Mouse (Mus musculus): Measurements from ENCODE around the gene Brdt.

The Brdt gene

DNA sequence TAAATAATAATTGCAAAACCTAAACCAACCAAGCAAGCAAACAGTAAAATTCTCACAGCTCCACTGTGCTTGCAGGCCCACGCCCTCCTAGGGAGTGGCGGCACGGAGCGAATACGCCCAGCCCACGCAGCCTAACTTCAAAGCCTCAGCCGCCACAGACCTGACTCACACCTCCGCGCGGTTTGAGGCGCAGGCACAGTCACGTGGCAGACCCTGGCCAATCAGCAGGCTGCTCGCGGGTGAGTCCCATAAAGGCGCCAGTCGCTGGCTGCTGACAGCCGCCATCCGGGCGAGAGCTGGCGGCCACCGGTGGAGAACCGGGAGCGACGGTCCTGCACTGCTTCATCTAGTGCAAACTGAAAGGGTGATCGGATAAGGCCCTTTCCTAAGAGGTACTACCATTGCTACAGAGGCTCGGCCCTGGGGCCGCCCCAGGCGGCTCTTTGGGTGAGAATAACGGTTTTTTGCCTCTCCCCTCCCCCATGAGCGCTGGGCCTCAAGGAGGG, at the start of gene Brdt:
Gene Brdt, plus strand, starts transcription at position 244 of the 506 bp plus-strand sequence.
- DNase-seq (ENCODE audit: extremely low spot score, low spot score) = no peak

DNA sequence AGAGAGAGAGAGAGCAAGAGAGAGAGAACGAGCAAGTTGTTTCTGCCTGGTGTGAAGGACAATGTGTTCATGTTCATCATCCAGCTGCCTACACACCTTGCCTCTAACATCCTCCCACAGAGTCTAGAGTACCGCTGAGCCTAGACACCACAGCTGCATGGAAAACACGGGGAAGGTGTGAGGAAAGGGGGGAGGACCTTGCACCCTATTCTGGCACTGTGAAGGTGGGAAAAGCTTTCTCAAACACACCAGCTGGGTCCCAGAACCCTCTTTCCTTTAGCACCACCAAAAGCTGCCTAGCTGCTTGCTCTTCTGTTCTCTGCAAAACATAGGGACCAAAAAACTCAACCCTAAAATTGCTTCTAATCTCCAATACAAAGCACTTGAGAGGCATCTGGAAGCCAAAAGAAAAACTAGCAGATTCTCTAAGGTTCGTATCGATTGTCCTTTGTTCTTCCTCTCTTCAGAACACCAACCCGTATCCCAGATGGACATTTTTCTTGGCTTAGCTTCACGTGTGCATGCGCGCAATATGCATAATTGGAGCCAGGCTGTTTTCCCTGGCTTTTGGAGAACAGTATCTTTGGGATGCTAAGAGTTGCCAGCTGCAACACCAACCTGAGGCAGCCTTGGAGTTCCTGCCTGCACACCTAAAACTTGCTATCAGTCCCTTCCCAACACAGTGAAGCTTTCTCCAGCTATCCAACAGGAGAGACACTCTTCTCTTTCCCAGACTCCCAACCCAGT, 48.2 kb upstream of the Brdt start:
- no peak for DNase-seq (ENCODE audit: extremely low spot score, low spot score)

DNA sequence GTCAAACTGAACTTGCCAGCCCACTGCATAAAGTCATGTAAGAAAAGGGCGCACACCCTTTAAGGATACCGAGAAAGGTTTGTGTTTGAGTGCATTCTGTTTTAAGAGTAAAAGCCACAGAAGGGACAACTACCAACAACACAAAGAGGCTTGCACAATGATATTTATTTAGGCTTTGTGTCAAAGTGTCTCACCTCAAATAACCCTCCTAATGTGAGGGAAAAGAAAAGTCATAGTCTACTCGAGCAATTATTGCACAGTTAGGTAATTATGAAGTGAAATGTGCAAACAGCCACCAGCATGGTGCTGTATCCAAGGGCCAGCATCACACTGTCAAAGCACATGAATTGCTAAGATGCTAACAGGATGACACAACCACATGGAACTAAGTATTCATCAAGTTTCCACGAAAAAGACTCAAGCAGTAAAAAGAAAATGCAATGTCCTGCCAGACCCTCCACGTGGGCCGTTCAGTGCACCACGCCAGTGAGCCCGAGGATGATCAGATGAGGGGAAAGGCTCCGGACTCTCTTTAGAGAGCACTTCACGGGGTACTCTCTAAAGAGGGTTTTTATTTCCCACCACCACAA, 46.9 kb upstream of the Brdt start:
- no peak for DNase-seq (ENCODE audit: extremely low spot score, low spot score)

DNA sequence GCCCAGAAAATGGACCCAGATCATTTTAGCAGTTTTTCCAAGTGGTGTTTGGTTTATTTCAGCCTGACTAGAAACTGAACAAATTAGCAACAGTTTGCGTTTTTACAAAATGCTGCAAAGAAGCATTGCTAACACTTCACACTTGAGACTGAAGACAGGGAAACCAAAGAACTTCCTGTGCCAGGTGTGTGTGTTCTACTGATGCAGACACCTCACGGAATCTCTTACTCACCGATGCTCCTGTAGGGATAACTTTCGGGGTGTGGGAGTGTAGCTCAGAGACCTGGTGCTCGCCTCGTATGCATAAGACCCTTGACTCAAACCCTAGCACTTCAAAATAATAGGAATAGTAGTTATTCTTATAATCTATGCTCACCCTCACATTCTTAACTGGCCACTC, 45.4 kb upstream of the Brdt start:
- no peak for DNase-seq (ENCODE audit: extremely low spot score, low spot score)

DNA sequence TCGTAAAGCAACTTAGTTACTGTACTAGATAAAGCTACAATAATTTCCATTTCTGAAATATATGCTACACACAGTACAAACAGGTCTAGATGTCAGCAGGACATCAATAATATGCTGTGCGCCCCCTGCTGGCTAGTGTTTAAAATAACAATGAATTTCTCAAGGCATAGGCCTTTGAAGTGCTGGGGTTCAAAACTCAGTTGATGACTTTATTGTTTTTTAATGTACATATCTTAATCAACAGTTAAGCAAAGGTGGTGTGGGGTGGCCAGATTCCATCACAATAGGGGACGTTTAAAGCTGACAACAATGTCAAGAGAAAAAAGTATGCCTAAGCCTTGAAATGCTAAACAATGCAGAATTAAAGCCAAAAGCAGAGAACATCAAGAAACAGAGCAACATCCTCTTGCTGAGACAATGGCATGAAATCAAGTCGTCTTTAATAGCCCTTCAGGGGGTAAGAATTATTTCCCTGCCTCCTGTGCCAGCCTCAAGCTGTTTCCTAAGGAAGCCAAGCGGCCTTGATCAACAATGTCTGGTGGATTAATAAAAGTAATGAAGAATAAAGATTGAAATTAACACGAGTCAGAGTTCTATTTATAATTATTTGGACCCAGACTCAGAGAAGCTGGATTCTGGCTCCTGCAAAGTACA, 43.6 kb upstream of the Brdt start:
- peak; percentile 63 for DNase-seq (ENCODE audit: extremely low spot score, low spot score)

DNA sequence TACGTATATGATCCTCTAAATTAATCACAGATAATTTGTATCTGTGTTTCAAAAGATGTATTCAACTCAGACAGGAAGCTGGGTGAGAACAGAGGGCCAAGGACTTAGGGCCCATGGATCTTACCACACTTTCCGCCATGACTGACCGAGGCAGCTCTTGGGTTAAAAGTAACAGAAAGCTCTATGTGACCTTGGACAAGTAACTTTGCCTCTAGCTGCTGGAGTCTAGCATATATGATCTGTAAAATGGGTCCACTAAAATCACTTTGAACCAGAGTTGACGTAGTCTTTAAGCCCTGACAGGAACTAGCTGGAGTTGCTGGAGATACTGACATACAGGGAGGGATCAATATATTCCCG, 43.1 kb upstream of the Brdt start:
- DNase-seq (ENCODE audit: extremely low spot score, low spot score) = no peak

DNA sequence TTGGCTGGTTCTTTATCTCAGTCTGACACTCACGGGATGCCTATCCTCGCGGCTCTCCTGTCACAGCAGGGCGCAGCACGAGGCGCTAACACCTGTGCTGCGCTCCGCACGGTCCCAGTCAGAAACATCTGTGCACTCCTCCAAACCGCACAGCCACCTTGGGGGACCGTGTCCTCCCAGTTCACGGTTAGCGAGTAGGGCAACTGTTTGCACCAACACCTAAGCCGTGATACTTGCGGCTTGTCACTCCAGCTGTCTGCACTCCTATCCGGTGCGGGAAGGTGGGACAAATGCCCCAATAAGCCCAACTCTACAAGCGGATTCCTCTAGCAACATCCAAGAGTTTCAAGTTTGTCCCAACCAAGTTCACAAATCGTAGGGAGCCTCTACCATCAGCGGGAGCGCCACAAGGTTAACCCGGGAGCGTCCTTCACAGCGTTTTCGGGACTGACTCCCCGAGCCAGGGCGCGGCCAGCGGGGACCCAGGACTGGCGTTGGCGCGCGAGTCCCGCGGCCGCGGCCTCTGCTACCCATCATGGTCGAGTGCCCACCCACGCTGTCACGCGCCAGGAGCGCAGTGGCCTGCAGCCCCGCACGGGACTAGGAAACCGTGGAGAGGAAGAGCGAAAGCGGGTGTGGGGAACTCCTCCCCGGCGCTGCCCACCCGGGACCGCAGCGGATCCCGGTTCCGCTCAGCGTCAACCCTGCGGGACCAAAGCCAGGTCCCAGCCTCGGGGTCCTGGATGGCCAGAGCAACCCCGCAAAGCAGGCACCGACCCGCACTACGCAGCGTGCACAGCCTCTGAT, 42.3 kb upstream of the Brdt start:
- peak; percentile 68 for DNase-seq (ENCODE audit: extremely low spot score, low spot score)

DNA sequence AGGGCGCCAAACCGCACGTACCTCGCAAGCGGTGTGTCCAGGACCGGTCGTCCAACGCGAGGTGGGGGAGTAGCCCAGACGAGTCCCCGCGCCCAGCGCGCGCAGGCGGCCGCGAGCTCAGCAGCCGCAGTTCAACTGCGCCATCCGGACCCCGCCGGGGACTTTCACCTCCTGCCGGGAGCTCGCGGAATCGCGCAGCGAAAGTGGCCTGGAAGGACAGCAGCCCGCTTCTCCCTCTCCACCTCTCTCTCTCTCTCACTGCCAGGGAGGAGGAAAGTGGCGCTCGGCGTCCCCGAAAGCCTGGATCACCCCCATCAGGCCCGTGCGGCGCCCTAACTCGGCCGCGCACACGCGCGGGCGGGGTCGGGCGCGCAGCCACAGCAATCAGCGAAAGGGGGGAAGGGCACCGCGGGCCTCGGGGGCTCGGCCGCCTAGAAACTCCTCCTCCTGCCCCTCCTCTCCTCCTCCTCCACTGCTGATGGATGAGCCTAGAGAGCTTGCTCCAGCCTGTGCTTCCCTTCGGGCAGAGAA, 41.7 kb upstream of the Brdt start, which contains the start of gene Tgfbr3:
Gene Tgfbr3, minus strand, starts transcription at position 396 of the 531 bp plus-strand sequence.
- peak; percentile 90 for DNase-seq (ENCODE audit: extremely low spot score, low spot score)

DNA sequence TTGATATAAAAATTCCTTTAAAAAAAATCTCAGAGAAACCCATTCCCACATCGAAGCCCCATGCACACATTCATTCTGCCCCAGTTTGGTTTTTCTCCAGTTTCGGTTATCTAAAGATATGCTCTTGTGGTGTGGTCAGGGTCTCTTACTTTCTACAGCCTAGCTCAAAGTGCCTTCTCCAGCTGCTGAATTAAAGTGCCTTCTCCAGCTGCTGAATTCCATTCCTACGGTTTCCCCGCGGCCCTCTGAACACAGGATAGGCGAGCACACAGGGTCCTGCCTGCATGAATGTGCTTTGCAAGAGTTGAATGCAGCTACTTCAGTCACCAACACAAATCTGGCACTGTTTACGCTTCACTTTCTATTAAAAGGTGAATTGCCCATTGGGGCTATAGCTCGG, 41.0 kb upstream of the Brdt start:
- no peak for DNase-seq (ENCODE audit: extremely low spot score, low spot score)

DNA sequence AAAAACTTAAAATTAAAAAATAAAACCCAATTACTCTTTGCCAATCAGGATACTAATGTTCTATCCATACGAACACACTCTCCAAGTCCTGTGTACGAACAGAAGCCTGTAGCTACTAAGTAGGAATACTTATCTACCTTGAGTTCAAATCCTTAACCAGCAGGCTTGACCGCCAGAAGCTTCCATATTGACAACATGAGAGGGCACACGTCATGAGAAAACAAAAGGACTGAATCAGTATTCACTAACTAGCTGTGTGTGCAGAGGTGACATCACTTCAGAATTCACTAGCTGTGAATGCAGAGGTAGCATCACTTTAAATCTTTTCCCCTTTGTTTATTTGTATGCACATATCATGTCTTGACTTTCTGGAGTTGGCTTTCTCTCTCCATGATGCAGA, 36.9 kb upstream of the Brdt start:
- no peak for DNase-seq (ENCODE audit: extremely low spot score, low spot score)

DNA sequence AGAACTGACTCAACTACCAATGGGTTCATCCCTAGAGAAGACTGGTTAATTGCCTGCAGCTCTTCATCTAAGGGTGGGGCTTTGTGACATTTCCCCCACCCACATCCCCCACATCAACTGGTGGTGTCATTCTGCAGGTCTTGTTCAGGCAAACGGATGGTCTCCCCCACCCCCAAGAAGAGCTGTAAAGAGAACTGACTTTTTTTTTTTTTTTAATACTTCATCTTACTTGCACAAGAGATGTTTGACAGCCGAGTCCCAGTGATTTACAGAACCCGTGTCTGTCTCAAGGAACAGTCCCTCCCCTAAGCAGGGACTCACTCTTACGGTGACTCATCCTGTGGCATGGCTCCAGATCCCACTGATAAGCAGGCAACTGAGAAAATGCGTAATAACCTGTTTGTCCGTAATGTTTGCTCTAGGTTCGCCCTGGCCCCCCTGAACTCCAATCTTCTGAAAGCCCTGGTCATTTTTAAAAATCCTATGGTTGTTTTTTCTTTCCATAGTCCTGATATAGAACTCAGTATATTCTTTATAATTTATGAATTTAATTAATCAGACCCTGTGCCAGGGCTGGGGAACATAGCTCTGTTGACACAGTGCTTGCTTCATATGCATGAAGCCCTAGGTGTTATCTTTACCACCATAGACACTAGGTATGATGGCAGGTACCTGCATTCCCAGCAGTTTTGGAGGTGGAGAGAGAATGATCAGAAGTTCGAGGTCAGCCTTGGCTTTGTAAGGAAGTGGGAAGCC, 35.7 kb upstream of the Brdt start:
- DNase-seq (ENCODE audit: extremely low spot score, low spot score) = no peak

DNA sequence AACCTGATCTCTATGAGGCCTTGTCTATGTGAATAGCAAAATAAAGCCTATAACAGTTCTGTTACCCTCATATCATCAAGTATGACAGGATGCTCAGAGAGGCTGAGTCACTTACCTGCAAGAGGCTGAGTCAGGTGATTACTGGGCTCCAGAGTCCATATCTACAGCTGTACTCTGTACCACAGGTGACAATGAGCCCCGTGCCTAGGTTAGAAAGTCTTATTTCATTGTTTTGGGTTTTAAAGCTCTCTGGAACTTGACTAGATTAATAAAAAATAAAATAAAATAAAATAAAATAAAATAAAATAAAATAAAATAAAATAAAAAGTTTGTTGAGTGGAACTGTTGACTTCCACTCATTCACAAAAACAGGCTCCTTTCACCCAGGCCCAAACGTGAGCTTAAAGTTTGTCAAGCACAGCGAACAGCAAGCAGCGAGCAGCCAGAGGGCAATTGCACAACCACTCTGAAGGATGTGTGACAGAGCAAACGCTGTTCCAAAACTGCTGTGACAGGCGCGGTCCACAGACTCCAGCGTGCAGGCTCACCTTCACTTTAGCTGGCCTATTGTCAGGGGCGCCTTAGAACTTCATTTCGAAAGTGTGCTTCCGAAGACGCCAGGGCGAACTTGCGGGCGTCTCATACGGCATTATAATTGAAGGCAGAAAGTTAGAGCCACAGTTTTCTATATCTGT, 35.0 kb upstream of the Brdt start:
- DNase-seq (ENCODE audit: extremely low spot score, low spot score) = no peak

DNA sequence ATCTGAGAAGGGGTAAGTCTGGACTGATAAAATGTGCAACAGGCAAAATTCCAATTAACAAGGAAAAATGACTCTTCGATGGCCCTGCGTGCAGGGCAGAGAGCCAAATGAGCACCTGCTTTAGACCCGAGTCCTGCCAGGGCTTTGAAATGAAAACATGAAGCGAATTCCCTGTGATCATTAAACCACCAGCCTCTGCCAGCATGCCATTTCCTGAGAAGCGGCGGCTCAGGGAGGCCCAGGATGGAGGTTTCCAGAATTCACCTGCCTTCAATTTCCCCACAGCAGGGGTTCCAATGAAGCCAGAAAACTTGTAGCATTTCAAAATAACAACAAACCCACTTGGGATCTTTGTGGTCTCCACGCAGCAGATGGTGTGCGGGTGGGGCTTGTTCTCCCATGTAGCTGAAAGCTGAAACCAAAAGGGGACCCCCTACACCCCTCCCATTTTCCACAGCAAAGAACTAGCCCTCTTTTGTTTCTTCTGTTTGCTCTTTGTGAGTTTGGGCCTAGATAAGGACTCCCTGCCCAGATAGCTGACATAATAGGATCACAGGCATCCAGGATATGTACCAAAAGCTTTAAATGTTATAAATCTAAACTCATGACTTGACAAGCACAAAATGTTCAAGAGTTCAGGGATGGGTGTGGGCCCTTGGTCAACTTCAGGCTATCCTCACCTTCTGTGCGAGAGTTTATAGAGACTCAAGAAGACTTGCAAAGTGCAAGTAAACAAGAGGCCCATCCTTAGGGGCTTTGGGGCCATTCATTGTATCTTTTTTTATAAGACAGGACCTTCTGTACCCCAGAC, 34.2 kb upstream of the Brdt start:
- no peak for DNase-seq (ENCODE audit: extremely low spot score, low spot score)

DNA sequence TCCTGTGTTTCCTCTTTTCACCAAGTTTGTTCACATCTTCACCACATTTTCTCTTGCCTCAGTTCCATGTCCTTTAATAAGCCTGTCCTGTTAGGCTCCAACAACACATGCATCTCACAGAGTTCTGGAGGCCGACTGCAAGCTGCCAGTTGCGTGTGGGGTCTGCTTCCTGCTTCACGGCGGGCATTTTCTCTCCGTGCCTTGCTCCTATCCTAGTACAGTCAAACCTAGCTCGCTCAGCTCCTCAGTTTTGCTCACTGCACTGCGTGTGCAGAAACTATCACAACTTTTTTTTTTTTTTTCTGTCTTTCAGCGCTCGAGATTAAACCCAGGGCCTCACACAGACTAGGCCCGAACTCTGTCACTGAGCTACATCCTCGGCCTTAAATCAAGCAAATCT, 32.1 kb upstream of the Brdt start:
- DNase-seq (ENCODE audit: extremely low spot score, low spot score) = no peak

DNA sequence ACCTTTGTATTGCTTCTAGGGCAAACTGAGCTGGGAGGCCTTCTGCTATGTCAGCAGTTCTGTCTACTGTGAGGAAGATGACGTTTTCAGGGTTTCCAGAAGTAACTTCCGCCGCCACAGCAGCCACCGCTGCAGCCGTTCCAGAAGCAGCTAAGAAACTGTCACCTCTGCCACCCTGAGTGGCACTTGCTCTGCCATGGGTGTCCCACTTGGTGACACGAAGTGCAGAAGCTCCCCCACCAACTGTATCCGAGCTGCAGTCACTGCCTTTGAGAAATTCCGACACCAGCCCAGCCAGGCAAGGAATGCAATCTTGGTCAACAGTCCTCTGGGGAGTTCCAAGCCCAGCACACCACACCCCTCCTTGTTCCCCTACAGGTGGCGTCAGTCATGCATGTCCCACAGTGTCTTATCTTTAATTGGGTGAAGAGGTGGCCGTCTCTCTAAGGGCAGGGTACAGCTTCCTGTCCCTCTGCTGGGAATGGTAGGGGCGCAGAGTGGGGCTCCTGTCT, 27.6 kb upstream of the Brdt start:
- no peak for DNase-seq (ENCODE audit: extremely low spot score, low spot score)

DNA sequence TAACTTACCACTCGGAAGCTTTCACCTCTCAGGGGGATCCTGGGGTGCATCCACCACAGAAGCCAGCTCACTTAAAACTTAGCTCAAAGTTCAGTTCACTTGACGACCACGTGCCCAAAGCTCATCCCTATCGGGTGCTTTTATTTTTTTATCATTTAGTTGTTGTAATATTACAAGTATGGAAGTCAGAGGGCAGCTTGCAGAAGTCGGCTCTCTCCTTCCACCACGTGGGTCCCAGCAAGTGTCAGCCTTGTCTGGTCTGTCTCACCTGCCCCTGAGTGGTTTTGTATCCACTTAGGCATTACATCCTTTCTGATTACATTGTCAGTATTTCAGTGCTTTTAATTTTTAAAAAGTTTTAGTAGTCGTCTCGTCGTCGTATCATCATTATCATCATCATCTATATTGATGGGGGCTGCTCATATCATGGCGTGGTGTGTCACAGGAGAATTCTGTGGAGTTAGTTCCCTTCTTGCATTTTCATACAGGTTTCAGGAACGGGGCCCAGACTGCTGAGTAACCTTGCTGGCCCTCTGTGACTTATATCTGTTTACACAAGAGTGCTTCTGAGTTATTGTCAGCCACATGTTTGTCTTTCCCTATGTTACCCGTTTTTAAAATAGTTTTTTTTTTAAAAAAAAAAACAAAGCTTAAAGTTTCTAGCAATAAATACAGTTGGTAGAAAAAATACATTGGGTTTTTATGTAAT, 26.7 kb upstream of the Brdt start:
- DNase-seq (ENCODE audit: extremely low spot score, low spot score) = no peak

DNA sequence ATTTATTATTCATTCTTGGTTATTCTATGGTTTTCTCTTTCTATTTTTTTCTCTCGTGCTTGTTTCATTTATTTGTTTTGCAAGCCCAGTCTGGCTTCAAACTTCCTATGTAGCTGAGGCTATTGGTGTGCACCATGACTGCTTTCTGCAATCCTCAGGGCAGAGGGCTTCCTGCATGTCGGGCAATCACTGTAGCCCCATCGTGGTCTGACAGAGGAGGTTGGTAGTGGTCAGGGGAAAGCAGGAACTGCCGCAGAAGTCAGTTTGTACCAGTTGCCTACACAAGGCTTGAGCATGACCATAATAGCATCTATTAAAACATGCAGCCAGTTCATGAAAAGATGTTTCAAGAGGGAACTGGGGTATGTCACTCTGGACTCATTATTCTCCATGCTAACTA, 23.5 kb upstream of the Brdt start:
- DNase-seq (ENCODE audit: extremely low spot score, low spot score) = no peak

DNA sequence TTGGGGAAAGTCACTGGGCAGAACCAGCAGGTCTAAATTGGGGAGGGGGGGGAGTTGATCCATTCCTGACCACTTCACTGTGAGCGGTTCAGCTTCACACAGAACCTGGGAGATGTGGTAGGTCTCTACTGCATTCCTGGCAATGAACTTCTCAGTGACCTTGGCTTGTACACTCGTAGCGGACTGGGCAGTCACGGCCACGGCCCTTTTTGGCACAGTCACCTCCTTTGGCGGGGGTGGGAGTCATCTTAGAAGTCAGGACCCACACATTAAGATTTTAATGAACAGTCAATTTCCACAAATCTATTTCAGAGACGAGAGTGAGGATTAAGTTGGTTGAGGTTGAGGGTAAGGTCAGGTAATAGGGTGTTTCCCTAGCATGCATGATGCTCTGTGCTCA, 13.8 kb upstream of the Brdt start:
- no peak for DNase-seq (ENCODE audit: extremely low spot score, low spot score)
